Mouse (Mus musculus) limb, embryonic 13.5 days (tissue): ENCODE measurements around the gene Slc48a1. TPM values are rescaled to one million over a fixed set of nuclear protein-coding genes. Genes with fewer than 3 reads are reported as not detected.

Source experiments
- ATAC-seq: fragments of 200-750 bp; cut with Nextera tagmentation; 2 replicates; pipeline ENCODE4 v1.8.0; 2017; ENCODE audit warnings: low read depth, moderate number of reproducible peaks, moderate TSS enrichment; ENCODE audit not compliant: low FRiP score
- H3K27ac ChIP-seq: fragments of 300-500 bp; sonication (generic); 2 replicates; pipeline ENCODE4 v1.5.1; 2015; ENCODE audit warnings: inconsistent platforms, mild to moderate bottlenecking, moderate library complexity
- H3K27me3 ChIP-seq: fragments of 300-500 bp; sonication (generic); 2 replicates; pipeline ENCODE4 v1.6.1; 2015; ENCODE audit warnings: mild to moderate bottlenecking, inconsistent platforms
- H3K36me3 ChIP-seq: fragments of 300-500 bp; sonication (generic); 2 replicates; pipeline ENCODE4 v1.6.1; 2015; ENCODE audit warnings: inconsistent platforms, mild to moderate bottlenecking, moderate library complexity
- H3K4me1 ChIP-seq: fragments of 300-500 bp; sonication (generic); 2 replicates; pipeline ENCODE4 v1.6.1; 2015; ENCODE audit warnings: inconsistent platforms
- H3K4me2 ChIP-seq: fragments of 300-500 bp; sonication (generic); replicated peaks from 2 replicates; pipeline ENCODE4 v1.6.1; 2015; ENCODE audit warnings: inconsistent platforms, mild to moderate bottlenecking, moderate library complexity
- H3K4me3 ChIP-seq: fragments of 300-500 bp; sonication (generic); 2 replicates; pipeline ENCODE4 v1.5.1; 2015; ENCODE audit warnings: moderate library complexity, mild to moderate bottlenecking, inconsistent platforms
- H3K9ac ChIP-seq: fragments of 300-500 bp; sonication (generic); 2 replicates; pipeline ENCODE4 v1.6.1; 2015; ENCODE audit warnings: mild to moderate bottlenecking, inconsistent platforms
- H3K9me3 ChIP-seq: fragments of 300-500 bp; sonication (generic); 2 replicates; pipeline ENCODE4 v1.6.1; 2016; ENCODE audit warnings: inconsistent platforms
- WGBS: fragments of 180-500 bp; shearing (Covaris S2); methylation state at CpG from one replicate; pipeline ENCODE4 v1.1.7; 2015; 5-methylcytosine and 5-hydroxymethylcytosine counted together
- polyA plus RNA-seq: library from polyadenylated mRNA; unstranded; fragments of >200 nt; fragmentation: Nextera tagmentation; extraction: Ambion mirVana; gene quantifications from 2 replicates; pipeline ENCODE4 v1.2.1, GENCODE M21; 2015

Slc48a1 gene
- 39.5 and 41.7 TPM in 2 replicates for polyA plus RNA-seq

DNA sequence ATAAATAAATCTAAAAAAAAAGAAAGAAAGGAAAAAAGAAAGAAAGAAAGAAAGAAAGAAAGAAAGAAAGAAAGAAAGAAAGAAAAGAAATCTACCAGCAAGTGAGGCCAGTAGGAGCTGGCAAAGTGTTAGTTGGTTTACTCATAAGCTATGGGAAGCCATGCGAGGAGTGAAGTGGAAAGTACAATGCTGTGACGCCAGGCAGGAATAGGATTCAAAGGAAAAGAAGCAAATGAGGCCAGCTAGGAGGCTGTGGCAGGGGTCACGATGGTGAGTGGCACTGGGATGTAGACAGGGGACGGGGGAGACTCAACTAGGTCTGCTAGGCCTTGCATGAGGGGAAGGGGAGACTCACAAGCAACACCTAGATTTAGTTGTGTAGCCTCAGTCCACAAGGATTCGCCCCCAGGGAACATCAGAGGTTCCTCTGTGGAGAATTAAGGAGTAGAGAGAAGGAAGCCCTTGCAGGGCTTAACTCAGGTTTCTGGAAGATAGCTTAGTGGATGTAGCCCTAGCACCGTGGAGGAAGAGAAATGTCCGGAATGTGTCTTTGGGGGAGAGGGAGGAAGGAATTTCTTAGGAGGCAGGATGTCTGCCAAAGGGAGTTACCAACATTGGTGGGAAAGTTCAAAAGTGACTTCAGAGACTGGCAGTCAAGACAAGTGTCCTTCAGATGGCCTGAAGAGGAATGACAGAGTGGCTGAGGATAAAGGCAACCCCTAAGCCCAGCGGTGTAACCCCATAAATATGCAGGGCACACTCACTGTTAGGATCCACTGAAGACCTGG is at the start of gene Slc48a1:
Gene Slc48a1 (plus strand): TSS at position 210 of the 788 bp plus-strand sequence.
- WGBS = 76% methylated on average over 8 of the region's 8 CpGs
- Histone ChIP-seq H3K4me2 (no peak within 1 kb of the TSS), H3K27me3 (no peaks in the 10 kb centered on the region), H3K4me1 (peaks cover 51% of the 10 kb centered on the region), H3K4me3 (no peak within 1 kb of the TSS), H3K27ac (0 out of 2 replicates have a peak within 1 kb of the TSS, but pooled peaks have one; percentile 22), H3K9me3 (no peaks in the 10 kb centered on the region), H3K36me3 (no peaks in the 10 kb centered on the region), H3K9ac (no peak within 1 kb of the TSS)
- no peak for ATAC-seq

DNA sequence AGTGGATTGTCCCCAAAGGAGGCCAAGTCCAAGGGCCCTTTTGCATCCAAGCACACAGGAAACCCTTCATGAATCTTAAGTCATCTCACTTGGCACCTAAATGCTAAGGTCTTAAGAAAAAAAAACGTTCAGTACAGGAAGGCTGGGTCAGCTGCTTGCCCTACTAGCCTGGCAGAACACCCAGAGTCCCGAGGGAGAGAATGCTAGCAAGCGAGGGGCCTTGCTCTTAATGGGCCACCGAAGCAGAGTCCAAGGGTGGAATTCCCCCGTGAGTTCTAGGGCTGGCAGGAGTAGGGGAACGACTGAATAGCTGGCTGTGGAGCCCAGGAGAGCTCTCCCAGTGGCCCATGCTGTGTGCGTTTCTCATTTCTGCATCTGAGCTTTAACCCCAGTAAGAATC is 49.5 kb upstream of the Slc48a1 start:
- no peaks in the 10 kb centered on the region for H3K9me3 ChIP-seq
- H3K4me2 ChIP-seq = no peak overlapping the region
- H3K4me1 ChIP-seq = no peaks in the 10 kb centered on the region
- H3K27me3 ChIP-seq = no peaks in the 10 kb centered on the region
- H3K9ac ChIP-seq = no peak overlapping the region
- WGBS = 60% methylated on average over 7 of the region's 7 CpGs
- no peaks in the 10 kb centered on the region for H3K36me3 ChIP-seq
- H3K4me3 ChIP-seq = no peak overlapping the region
- no peak overlapping the region for H3K27ac ChIP-seq
- no peak for ATAC-seq

DNA sequence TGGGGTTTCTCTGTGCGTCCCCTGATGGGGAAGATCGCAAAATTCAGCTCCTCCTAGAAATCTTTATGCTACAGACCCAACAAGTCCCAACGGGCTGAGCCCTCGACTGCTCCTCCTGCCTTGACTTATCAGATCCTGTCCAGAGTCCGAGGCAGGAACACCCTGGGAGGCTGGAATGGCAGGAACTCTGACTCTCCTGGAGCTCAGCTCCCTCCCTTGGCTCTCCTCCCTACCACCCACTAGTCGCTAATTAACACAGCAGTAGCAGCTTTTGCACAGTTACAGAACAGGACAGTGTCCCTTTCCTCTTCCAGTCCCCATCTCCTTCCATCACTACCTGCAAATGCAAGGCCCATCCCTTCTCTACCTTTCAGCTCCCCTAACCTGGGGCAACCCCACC is 48.0 kb upstream of the Slc48a1 start:
- Histone ChIP-seq H3K4me3 (no peak overlapping the region), H3K4me1 (no peaks in the 10 kb centered on the region), H3K9ac (no peak overlapping the region), H3K9me3 (no peaks in the 10 kb centered on the region), H3K4me2 (no peak overlapping the region), H3K27ac (no peak overlapping the region), H3K36me3 (no peaks in the 10 kb centered on the region), H3K27me3 (no peaks in the 10 kb centered on the region)
- no peak for ATAC-seq
- 47% methylated on average over 6 of the region's 6 CpGs for WGBS

DNA sequence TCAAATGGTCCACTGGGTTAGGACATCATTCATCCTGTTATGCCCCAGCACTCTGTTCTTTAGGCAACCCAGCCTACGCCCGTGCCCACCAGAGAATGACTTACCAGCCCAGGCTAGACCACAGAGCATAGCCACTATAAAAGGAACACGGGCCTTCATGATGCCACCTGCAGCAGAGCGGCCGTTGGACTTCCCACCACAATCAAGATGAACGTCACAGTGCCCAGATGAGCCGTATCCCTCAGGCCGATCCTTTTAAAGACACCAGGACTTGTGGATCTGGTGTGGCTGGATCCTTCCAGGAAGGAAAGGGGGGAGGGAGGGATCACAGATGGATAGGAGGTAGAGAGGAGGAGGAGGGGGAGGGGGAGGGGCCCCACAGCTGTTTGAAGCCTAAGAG is 47.2 kb upstream of the Slc48a1 start, which contains the start of gene Endou:
Gene Endou (minus strand): TSS at position 229 of the 400 bp plus-strand sequence.
- Histone ChIP-seq H3K36me3 (no peaks in the 10 kb centered on the region), H3K27ac (no peak within 1 kb of the TSS), H3K9me3 (no peaks in the 10 kb centered on the region), H3K4me2 (no peak within 1 kb of the TSS), H3K27me3 (no peaks in the 10 kb centered on the region), H3K4me3 (no peak within 1 kb of the TSS), H3K9ac (no peak within 1 kb of the TSS), H3K4me1 (no peaks in the 10 kb centered on the region)
- ATAC-seq = no peak
- WGBS = 76% methylated on average over 8 of the region's 8 CpGs

DNA sequence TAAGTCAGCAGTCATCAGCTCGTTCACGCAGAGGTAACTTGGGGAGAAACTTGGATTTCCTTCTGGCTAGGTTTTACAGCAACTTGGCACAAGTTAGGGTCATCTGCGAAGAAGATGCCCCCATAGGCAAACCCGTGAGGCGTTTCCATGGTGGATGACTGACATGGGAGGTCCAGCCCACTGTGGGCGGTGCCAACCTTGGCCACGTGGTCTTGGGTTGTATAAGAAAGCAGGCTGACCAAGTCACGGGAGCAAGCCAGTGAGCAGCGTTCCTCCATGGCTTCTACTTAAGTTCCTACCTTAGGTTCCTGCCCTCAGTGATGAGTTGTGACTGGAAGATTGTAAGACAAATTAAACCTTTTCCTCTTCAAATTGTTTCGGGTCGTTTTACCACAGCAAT is 46.3 kb upstream of the Slc48a1 start:
- 93% methylated on average over 11 of the region's 11 CpGs for WGBS
- Histone ChIP-seq H3K9me3 (no peaks in the 10 kb centered on the region), H3K9ac (no peak overlapping the region), H3K4me3 (no peak overlapping the region), H3K4me1 (no peaks in the 10 kb centered on the region), H3K36me3 (no peaks in the 10 kb centered on the region), H3K27ac (no peak overlapping the region), H3K4me2 (no peak overlapping the region), H3K27me3 (no peaks in the 10 kb centered on the region)
- ATAC-seq = no peak

DNA sequence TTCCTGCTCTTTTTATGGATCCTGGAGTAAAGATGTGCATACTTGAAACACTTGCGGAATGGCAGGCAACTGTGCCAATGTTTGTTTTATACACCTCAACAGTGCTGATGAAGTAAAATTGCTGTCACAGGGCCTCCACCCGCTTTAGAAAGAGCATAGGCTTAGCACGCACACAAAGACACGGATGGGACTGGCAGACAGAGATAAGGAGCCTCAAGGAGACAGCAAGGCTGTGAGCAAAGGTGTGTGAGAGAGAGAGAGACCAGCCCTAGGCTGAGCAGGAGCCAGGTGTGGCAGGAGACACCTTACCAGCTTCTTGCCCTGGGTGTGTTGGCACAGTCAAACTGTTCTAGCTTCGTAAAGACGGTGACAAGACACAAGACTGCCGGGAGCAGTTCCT is 39.4 kb upstream of the Slc48a1 start:
- Histone ChIP-seq H3K36me3 (no peaks in the 10 kb centered on the region), H3K9ac (no peak overlapping the region), H3K27ac (no peak overlapping the region), H3K4me2 (no peak overlapping the region), H3K9me3 (no peaks in the 10 kb centered on the region), H3K4me3 (no peak overlapping the region), H3K4me1 (0 out of 2 replicates have a peak, but pooled peaks cover 3% of the 10 kb centered on the region), H3K27me3 (no peaks in the 10 kb centered on the region)
- 92% methylated on average over 7 of the region's 7 CpGs for WGBS
- no peak for ATAC-seq

DNA sequence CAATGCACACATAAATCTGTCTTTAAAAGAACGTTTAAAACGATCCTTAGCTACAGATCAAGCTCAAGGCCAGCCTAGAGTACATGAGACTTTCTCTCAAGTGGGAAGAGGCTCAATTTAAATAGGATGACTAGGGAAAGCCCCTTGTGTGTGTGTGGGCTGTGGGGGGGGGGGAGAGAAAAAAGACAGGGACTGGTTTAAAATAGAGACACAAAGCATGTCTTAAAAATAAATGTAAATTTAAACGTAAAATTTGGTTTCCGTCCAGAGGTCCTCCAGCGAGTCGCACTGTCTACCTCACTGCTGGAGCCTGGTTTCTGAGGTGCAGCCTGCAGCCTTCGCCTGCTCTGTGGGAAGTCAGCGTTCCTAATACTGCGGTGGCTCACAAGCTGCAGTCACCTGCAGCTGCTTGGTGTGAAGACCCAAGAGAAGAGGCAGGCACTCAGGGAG is 38.0 kb upstream of the Slc48a1 start:
- Histone ChIP-seq H3K27me3 (no peaks in the 10 kb centered on the region), H3K4me1 (peaks cover 14% of the 10 kb centered on the region), H3K4me2 (no peak overlapping the region), H3K9me3 (no peaks in the 10 kb centered on the region), H3K36me3 (no peaks in the 10 kb centered on the region), H3K27ac (no peak overlapping the region), H3K9ac (no peak overlapping the region), H3K4me3 (no peak overlapping the region)
- WGBS = 79% methylated on average over 9 of the region's 9 CpGs
- ATAC-seq = no peak

DNA sequence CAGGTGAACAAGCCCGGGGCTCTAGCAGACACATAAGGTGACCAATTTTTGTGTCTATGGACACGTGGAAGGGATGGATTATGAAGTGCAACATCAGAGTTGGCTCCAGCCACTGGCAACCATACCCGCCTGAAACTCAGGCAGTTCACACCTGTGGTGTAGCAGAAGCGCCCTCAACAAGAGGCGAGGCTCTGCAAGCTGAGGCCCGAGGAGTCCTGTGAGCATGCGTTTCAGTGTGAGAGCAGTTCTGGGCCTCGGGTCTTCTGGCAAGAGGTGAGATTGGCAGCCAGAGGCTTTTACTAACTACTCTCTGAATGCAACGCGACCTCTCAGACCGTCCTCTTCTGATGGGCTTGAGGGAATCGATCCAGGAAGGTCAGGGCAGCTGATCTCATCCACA is 36.7 kb upstream of the Slc48a1 start:
- 73% methylated on average over 12 of the region's 12 CpGs for WGBS
- no peaks in the 10 kb centered on the region for H3K27me3 ChIP-seq
- H3K9me3 ChIP-seq = no peaks in the 10 kb centered on the region
- ATAC-seq = no peak
- no peak overlapping the region for H3K9ac ChIP-seq
- H3K4me3 ChIP-seq = no peak overlapping the region
- no peaks in the 10 kb centered on the region for H3K36me3 ChIP-seq
- H3K4me2 ChIP-seq = no peak overlapping the region
- H3K27ac ChIP-seq = no peak overlapping the region
- peaks cover 18% of the 10 kb centered on the region for H3K4me1 ChIP-seq

DNA sequence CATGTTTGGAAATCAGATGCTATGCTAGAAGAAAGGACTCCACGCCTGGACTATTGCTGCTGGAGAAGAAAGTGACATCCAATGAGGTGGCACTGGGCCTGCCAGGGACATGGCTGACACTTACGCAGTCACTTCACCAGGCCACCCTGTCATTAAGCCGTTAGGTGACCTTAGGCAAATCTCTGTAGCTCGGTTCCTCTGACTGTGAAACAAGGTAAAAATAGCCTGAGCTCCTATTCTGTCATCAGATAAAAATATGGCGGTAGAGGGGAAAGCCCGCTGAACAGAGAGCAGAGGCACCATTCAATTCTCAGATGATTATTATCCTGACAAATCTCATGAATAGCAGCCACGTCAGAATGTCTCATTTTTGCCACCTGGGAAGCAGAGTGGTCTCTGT is 36.2 kb upstream of the Slc48a1 start:
- Histone ChIP-seq H3K4me1 (peaks cover 18% of the 10 kb centered on the region), H3K9ac (no peak overlapping the region), H3K27ac (no peak overlapping the region), H3K4me3 (no peak overlapping the region), H3K9me3 (no peaks in the 10 kb centered on the region), H3K36me3 (no peaks in the 10 kb centered on the region), H3K4me2 (no peak overlapping the region), H3K27me3 (no peaks in the 10 kb centered on the region)
- WGBS = 61% methylated on average over 7 of the region's 7 CpGs
- ATAC-seq = no peak

DNA sequence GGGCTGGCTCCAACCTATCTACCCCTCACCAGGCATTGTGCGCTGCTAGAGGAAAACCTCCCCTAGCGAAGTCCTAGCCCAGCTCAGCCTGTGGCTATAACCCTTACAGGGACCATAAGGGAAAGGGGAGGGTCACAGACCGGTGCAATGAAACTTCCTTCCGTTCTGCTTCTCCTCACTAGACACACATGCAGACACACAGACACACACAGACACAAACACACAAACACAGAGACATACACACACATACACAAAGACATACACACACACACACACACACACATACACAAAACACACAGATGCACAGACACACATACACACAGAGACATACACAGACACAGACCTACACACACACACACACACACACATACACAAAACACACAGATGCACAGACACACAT is 35.7 kb upstream of the Slc48a1 start:
- Histone ChIP-seq H3K36me3 (no peaks in the 10 kb centered on the region), H3K27ac (no peak overlapping the region), H3K4me1 (peaks cover 18% of the 10 kb centered on the region), H3K27me3 (no peaks in the 10 kb centered on the region), H3K4me3 (no peak overlapping the region), H3K9me3 (no peaks in the 10 kb centered on the region), H3K9ac (no peak overlapping the region), H3K4me2 (no peak overlapping the region)
- 52% methylated on average over 4 of the region's 4 CpGs for WGBS
- ATAC-seq = no peak

DNA sequence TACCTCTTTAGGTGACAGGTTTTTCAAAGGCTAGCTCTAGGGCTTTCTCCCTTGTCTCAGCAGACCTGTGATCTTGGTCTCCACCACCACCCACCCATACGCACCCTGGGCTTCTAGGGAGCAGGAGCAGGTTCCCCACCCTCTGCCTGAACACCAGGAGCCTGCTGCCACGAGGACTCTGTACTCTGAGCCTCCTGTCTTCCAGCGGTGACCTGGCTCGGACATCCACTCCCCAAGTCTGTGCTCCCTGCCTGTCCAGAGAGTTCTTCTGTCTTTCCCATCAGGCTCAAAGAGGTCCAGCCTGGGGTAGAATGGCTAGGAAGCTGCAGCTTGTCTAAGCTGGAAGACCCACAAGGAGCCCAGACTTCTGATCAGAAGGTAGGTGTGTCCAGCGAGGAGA is 35.1 kb upstream of the Slc48a1 start:
- Histone ChIP-seq H3K9ac (no peak overlapping the region), H3K4me2 (no peak overlapping the region), H3K4me3 (no peak overlapping the region), H3K27ac (no peak overlapping the region), H3K36me3 (no peaks in the 10 kb centered on the region), H3K27me3 (no peaks in the 10 kb centered on the region), H3K9me3 (no peaks in the 10 kb centered on the region), H3K4me1 (peaks cover 18% of the 10 kb centered on the region)
- 85% methylated on average over 5 of the region's 5 CpGs for WGBS
- no peak for ATAC-seq

DNA sequence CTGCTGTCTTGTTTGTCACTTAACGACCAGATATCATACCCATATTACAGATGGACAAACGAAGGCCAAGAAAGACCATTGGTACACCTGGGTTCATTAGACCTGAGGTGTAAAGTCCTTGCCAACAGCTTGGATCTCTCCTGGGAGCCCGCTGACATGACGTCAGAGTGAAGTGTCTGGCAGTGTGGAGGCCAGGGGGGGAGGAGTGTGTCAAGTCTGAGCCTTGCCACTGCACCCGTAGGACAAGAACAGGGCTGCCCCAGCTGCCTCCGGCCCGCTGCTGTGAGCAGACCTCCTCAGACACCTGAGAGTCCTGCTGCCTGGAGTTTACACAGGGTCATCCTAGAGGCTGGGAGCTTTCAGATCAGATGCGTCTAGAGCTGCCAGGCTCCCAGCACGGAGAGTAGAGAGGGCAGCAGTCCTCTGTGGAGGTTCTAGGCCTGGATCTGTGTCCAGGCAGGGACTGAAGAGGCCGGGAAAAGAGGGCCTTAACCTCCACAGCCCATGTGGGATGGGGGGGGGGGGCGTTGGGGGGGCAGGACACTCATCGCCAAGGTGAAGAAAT is 34.3 kb upstream of the Slc48a1 start:
- H3K4me3 ChIP-seq = no peak overlapping the region
- peaks cover 18% of the 10 kb centered on the region for H3K4me1 ChIP-seq
- no peak overlapping the region for H3K4me2 ChIP-seq
- 66% methylated on average over 12 of the region's 12 CpGs for WGBS
- no peak overlapping the region for H3K27ac ChIP-seq
- H3K27me3 ChIP-seq = no peaks in the 10 kb centered on the region
- ATAC-seq = no peak
- H3K9ac ChIP-seq = no peak overlapping the region
- no peaks in the 10 kb centered on the region for H3K36me3 ChIP-seq
- H3K9me3 ChIP-seq = no peaks in the 10 kb centered on the region
